Mouse (Mus musculus): ENCODE data around the gene Abhd17a.

The Abhd17a gene

DNA sequence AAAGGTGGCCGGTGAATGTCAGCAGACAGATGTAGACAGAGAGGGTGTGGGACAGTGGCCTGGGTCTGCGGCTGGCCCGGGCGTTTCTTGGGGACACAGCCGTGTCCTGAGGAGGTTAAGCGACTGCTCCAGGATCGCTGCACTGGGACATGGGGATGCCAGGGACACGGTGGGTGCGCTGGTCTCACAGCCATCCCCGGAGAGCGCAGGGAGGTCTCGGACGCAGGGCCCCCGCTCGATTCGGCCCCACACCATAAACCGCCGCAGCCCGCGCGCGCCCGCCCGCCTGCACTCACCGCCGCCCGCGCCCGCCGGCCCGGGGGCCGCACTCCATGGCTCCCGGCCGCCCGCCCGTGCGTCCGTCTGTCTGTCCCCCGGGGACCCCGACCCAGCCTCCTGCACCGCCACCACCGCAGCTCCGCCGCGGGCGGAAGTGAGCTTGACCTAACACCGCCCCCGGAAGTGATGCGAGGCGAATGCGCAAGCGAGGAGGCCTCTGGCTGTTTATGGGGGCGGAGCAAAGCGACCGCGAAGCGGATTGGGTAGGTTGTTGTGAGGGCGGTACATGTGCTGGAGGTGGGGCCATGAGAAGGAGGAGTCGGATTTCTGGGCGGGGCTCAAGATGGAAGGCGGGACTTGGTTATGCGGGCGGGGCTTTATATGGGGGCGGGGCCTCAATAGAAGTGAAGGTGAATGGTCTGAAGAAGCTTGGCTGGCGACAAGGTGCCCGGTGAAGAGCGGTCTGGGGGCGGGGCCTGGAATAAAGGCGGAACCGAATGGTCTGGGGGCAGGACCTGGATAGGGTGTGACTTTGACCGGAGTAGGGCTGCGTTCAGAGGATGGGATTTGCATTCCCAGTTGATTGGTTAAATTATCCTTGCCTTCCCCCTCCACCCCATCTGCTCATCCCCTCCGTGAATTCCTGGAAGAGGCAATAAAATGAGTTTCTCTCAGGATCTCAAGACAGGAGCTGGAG, at the start of gene Abhd17a:
TSS of gene Abhd17a (minus strand) at position 463 of the 976 bp plus-strand sequence.
- in situ Hi-C loops (cut with MboI, MseI) = no loop called here

DNA sequence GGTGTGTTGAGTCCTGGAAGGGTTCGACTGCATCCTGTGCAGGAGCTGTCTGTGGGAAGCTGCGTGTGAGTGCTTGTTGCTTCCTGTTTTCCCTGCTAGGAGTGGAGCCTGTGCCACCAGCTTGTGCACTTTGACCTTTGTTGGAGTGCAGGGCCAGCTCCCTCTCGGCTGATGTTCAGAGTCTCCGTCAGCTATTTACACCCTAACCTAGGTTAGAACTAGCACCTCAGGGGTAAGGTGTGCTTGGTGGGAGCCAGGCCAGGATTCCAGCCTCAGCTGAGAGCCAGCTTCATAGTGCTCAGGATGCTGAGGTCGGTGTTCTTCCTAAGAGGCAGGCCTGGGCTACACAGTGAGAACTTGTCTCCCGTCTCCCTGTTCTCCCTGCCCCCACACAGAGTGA, 45.2 kb upstream of the Abhd17a start:
- in situ Hi-C loops (cut with MboI, MseI) = no loop called here

GRCm38 (mm10) chr10:80628925-80629324, 38.8 kb upstream of the Abhd17a start:
- in situ Hi-C loops (cut with MboI, MseI) = no loop called here

GRCm38 (mm10) chr10:80627685-80628084, 37.5 kb upstream of the Abhd17a start:
- in situ Hi-C loops (cut with MboI, MseI) = no loop called here

DNA sequence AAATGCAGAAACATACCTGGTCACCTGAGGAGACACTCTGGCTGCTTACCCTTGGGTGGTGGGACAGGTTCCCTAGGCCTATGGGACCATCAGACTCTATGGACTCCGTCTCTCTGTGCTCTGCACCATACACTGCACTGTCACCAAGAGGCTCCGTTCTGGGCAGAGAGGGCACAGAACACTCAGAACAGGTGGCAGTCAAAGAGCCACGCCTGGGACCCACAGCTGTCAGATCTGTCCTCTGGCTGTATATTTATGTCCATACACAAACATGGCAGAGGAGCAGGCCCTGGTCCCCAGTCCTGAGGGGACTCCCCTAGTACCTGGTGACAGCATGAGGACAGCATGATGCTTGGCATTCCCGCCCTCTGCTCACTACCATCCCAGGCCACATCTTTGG, 35.6 kb upstream of the Abhd17a start:
- in situ Hi-C loops (cut with MboI, MseI) = no loop called here

DNA sequence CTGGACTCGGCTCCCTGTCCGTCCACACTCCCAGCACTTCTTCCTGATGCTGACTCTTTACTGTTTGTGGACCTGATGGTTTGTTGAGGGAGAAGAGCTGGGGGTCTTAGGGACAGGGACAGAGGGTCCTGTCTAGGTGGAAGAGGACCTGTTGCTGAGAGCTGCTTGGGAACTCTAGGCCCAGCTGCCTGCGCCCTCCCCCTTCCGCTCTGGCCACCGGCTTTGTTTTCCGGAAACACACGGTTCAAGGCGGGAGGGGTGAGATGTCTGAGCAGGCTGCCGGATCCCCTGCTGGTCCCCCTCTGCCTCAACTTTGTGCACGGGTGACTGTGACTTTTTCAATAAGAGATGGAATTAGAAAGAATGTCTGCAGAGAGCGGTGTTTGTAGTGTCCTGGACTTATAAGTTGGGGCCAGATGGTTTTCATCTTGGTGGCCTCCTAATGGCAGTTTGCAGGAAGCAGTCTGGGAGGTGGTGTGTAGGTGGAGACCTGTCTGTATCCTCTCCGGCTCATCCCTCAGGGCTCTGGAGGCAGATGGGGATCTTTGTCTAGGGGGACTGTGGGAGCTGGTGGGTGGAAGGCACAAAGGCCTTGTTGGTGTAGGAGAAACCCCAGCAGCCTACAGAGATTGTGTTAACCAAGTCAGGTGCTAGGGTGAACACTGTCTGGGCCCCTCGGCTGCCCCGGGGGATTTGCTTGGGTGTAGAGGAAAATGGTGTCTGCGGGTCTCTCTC, 33.5 kb upstream of the Abhd17a start:
- in situ Hi-C loops (cut with MboI, MseI) = no loop called here

DNA sequence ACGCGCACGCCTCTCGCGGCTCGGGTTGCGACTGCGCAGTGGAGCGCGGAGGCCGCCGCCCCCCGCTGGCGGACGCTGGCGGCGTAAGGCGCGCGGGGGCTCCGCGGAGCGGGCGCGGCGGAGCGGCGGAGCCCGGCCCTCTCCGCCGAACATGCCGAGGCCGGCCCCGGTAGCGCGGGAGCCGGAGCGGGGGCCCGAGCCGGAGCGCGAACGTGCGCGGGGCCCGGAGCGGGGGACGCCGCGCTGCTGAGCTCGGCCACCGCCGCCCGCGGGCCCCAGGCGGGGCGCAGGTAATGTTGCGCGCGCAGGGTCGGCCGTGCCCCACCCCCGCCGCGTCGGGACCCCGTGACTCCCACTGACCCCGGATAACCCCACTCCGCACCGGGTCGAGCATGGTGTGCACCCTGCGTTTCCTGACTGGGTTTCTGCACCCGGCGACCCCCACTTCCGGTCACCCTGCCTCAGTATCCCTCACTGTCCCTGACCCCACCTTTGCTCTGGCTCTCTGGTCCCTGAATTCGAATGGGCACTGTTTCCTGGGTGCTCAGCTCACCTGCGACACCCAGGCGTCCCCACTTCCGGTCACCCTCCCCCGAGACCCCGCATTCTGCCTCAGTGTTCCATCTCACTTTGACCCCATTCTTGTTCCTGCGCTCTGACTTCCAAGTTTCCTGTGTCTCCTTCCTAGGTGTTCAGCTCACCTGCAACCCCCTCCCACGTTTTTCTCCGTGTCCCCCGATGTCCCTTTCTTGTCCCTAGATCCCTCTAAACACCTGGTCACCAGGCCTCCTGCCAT, 32.7 kb upstream of the Abhd17a start, which contains the start of gene Csnk1g2:
TSS of gene Csnk1g2 (plus strand) at position 178 of the 796 bp plus-strand sequence.
- in situ Hi-C loops (cut with MboI, MseI) = no loop called here

DNA sequence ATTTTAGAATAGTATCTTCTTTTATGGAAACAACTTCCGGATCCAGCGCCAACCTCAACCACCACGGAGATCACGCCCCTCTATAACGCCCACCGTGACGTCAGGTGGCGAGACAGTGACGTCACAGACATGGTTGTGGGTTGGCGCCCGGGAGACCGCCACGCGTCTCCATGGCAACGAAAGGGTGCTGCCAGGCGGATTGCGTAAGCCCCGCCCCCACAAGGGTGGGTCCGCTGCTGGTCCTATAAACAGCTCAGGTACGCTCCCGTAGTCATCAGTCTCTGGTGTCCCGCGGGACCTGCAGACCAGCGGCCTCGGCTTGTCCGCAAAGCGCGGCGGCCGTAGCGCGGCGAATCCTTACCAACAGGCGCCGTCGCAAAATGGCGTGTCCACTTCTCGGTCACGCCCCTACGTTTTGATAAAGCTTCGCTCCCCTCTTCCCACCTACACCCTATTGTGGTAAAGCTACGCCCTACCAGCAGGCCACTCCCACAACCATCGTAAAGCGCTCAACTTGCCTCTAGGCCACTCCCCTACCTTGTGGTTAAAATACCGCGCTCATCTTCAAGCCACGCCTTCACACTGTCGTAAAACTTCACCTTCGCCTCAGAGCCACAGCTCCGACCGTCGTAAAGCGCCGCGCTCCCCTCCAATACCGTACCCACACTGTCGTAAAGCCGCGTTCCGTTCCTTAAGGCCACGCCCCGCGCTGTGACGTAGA, 32.0 kb upstream of the Abhd17a start:
- in situ Hi-C loops (cut with MboI, MseI) = no loop called here

GRCm38 (mm10) chr10:80621690-80621939, 31.5 kb upstream of the Abhd17a start:
- in situ Hi-C loops (cut with MboI, MseI) = no loop called here

- in situ Hi-C loops (cut with MboI, MseI) = no loop called here
Measured at GRCm38 (mm10) chr10:80620796-80621689, 30.9 kb upstream of the Abhd17a start.

GRCm38 (mm10) chr10:80620365-80620764, 30.2 kb upstream of the Abhd17a start:
- in situ Hi-C loops (cut with MboI, MseI) = no loop called here

DNA sequence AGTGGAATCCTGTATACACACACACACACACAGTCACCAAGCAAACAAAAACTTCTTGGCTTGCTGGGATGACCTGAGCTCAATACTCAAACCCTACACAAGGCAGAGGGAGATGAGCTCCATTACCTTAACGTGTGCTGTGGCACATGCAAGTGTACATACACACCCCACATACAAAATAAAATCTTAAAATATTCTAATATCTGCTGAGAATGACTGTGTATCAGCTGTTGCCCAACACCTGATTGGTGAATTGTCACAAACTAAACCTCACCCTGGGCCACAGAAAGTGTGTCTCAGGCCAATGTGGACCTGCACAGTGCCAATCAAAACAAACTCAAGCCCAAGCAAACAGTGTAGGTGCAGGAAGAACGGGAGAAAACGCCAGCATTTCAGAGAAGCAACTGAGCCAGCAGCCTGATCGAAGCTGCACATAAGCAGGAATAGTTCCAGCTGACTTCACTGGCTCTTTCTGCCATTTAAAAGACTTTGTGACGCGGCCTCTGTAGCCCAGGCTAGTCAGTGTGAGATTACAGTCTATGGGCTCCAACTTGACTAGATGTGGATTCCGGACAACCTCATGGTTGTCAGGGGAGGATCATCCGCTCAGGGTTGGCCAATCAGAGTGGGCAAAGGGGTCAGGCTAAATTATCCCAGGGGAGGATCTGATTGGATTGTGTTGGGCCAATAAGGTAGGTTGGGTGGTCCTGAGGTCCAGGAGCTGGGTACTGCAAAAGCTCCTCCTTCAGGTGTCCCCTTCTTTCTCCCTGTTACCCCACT, 29.5 kb upstream of the Abhd17a start:
- in situ Hi-C loops (cut with MboI, MseI) = no loop called here

GRCm38 (mm10) chr10:80618181-80618580, 28.0 kb upstream of the Abhd17a start:
- in situ Hi-C loops (cut with MboI, MseI) = no loop called here

DNA sequence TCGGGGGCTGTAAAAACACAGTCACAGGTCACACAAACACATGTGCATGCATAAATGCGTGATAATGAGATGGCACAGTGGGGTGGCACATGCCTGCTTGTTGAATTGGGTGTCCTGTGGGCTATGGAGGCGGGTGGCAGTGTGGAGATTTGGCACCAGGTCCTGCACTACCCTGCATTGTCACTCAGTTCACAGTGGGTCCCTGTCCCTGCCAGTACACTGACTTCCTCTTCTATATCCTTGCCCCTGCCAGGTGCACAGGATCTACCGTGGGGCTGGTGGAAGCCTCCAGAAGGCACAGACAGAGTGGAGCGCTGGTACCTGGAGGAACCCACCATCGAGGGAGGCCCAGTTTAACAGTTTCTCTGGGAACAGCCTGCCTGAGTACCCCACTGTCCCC, 24.2 kb upstream of the Abhd17a start:
- in situ Hi-C loops (cut with MboI, MseI) = no loop called here

GRCm38 (mm10) chr10:80613821-80614220, 23.7 kb upstream of the Abhd17a start:
- in situ Hi-C loops (cut with MboI, MseI) = no loop called here

DNA sequence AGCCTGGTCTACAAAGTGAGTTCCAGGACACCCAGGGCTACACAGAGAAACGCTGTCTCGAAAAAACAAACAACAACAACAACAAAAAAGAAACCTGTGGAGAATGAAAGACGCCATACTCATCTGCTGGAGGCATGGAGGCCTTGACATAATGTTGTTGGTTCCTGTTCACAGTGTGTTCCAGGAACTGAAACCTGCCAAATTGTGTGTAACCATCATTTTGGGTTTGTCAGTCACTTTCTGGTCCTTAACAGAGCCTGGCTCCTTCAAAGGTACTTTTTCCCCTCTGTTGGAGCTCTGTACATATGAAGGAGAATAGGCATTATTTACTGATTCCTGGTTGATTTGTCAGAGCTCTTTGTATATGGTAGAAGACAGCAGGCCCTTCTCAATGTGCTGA, 21.8 kb upstream of the Abhd17a start:
- in situ Hi-C loops (cut with MboI, MseI) = no loop called here

DNA sequence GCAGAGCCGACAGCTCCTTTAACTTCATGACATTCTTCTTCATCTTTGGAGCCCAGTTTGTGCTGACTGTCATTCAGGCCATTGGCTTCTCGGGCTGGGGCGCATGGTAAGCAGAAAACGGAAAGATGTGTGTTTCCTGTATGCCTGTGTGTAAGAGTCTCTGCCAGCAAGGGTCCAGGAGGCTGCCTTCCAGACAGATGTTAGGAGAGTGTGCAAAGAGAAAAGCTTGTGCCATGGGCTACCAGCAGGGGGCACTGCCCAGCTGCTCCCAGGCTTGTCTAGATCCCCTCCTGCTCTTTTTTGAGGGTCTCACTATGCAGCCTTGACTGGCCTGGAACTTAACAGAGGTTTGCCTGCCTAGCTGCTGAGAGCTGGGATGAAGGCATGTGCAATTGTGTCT, 20.9 kb upstream of the Abhd17a start:
- in situ Hi-C loops (cut with MboI, MseI) = no loop called here

- in situ Hi-C loops (cut with MboI, MseI) = no loop called here
Measured at GRCm38 (mm10) chr10:80610116-80610785, 20.1 kb upstream of the Abhd17a start.

Data from T-helper 1 cell (primary cell).